Mouse (Mus musculus) liver, adult 2 months (tissue): ENCODE results near the gene Fkbp1a. TPM values are rescaled to one million over a fixed set of nuclear protein-coding genes. Genes with fewer than 3 reads are reported as not detected.

ENCODE experiments used
- DNase-seq: peaks from one replicate; pipeline ENCODE4 v3.0.0-alpha.2; 2011; ENCODE audit warnings: low read depth, low spot score; ENCODE audit errors: extremely low read depth
- H3K27ac ChIP-seq: fragments of 200-500 bp; replicated peaks from 2 replicates; pipeline ENCODE4 v1.5.1; 2012; ENCODE audit warnings: low read depth, mild to moderate bottlenecking, control low read depth, inconsistent platforms, low read length; ENCODE audit not compliant: insufficient read depth
- H3K27me3 ChIP-seq: fragments of 200-500 bp; 2 replicates; pipeline ENCODE4 v1.6.1; 2012; ENCODE audit warnings: mild to moderate bottlenecking, moderate library complexity, low read length, inconsistent platforms; ENCODE audit not compliant: control insufficient read depth, insufficient read depth
- H3K36me3 ChIP-seq: fragments of 200-500 bp; 2 replicates; pipeline ENCODE4 v1.6.1; 2012; ENCODE audit warnings: low read length, inconsistent platforms; ENCODE audit not compliant: control insufficient read depth, insufficient read depth
- H3K4me1 ChIP-seq: fragments of 200-500 bp; 2 replicates; pipeline ENCODE4 v1.6.1; 2011; ENCODE audit warnings: low read length; ENCODE audit not compliant: control insufficient read depth, insufficient read depth
- H3K4me3 ChIP-seq: fragments of 200-500 bp; 2 replicates; pipeline ENCODE4 v1.5.1; 2011; ENCODE audit warnings: low read depth, mild to moderate bottlenecking, control low read depth, low read length, moderate library complexity; ENCODE audit not compliant: insufficient read depth
- H3K79me2 ChIP-seq: fragments of 200-500 bp; 2 replicates; pipeline ENCODE4 v1.6.1; 2012; ENCODE audit warnings: inconsistent platforms, mild to moderate bottlenecking, low read length, moderate library complexity; ENCODE audit not compliant: control insufficient read depth, insufficient read depth
- H3K9ac ChIP-seq: fragments of 200-500 bp; 2 replicates; pipeline ENCODE4 v1.6.1; 2012; ENCODE audit warnings: low read depth, mild to moderate bottlenecking, control low read depth, inconsistent platforms, low read length
- CTCF ChIP-seq: fragments of 200-500 bp; IDR thresholded peaks from 2 replicates; pipeline ENCODE4 v1.5.1; 2011; ENCODE audit warnings: low read depth, low read length, control low read depth
- POLR2A ChIP-seq: fragments of 200-500 bp; IDR thresholded peaks from 2 replicates; pipeline ENCODE4 v1.6.1; 2011; ENCODE audit warnings: low read length, control low read depth; ENCODE audit not compliant: insufficient read depth; ENCODE audit errors: extremely low read depth
- WGBS: fragments of 180-500 bp; shearing (Covaris S2); methylation state at CpG from one replicate; pipeline ENCODE4 v1.1.7; 2018; 5-methylcytosine and 5-hydroxymethylcytosine counted together
- polyA plus RNA-seq: library from polyadenylated mRNA; depleted of rRNA; stranded (reverse); fragments of >200 nt; gene quantifications from 2 replicates; pipeline ENCODE4 v1.2.3, GENCODE M21; 2012
- total RNA-seq: library from RNA; depleted of rRNA; stranded (reverse); fragments of >200 nt; gene quantifications from 2 replicates; pipeline ENCODE4 v1.2.3, GENCODE M21; 2014

Fkbp1a gene
- total and polyA plus RNA-seq, 2 experiments: 14.2 to 25.9 TPM

DNA sequence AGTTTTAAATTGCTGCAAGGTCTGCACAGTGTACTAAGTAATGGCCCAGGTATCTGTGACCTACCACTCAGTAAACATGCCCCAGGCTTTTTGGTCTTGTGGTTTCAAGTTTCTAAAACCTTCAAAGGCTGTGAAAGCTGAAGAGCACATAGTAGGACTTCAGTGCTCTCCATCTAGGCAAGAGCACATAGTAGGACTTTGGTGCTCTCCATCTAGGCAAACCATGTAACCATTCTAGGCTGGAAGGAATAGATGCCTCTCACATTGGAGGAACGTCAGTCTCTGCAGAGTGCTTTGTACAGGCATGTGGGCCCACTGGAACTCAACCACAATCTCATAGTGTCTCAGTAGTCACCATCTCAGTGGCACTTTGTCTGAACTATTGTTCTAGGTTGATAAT lies 21.7 kb downstream of the Fkbp1a start:
- TF ChIP-seq POLR2A (no peak), CTCF (no peak)
- Histone ChIP-seq H3K9ac (no peak overlapping the region), H3K79me2 (no peaks in the 10 kb centered on the region), H3K4me3 (no peak overlapping the region), H3K27ac (no peak overlapping the region), H3K4me1 (peaks cover 6% of the 10 kb centered on the region), H3K36me3 (peaks cover 15% of the 10 kb centered on the region), H3K27me3 (no peaks in the 10 kb centered on the region)
- DNase-seq: no peak
- WGBS: 97% methylated on average over 1 of the region's 1 CpGs

GRCm38 (mm10) chr2:151564986-151565385 lies 22.7 kb downstream of the Fkbp1a start:
- TF ChIP-seq POLR2A: no peak
- TF ChIP-seq CTCF: no peak
- Histone ChIP-seq H3K9ac (no peak overlapping the region), H3K4me1 (peaks cover 6% of the 10 kb centered on the region), H3K27ac (no peak overlapping the region), H3K27me3 (no peaks in the 10 kb centered on the region), H3K79me2 (no peaks in the 10 kb centered on the region), H3K4me3 (no peak overlapping the region), H3K36me3 (peaks cover 7% of the 10 kb centered on the region)
- DNase-seq: no peak
- WGBS: 51% methylated on average over 3 of the region's 3 CpGs

- TF ChIP-seq POLR2A: no peak
- no peak for TF ChIP-seq CTCF
- Histone ChIP-seq H3K79me2 (no peaks in the 10 kb centered on the region), H3K4me3 (no peak overlapping the region), H3K9ac (no peak overlapping the region), H3K27ac (no peak overlapping the region), H3K36me3 (0 out of 2 replicates have a peak, but pooled peaks cover 2% of the 10 kb centered on the region), H3K27me3 (no peaks in the 10 kb centered on the region), H3K4me1 (peaks cover 6% of the 10 kb centered on the region)
- 88% methylated on average over 6 of the region's 6 CpGs for WGBS
- no peak for DNase-seq
Observed at GRCm38 (mm10) chr2:151566856-151567255, 24.6 kb downstream of the Fkbp1a start.

- Histone ChIP-seq H3K4me1 (peaks cover 2% of the 10 kb centered on the region; the same call in 1 of the 2 replicates), H3K4me3 (no peak overlapping the region), H3K27me3 (no peaks in the 10 kb centered on the region), H3K36me3 (0 out of 2 replicates have a peak, but pooled peaks cover 2% of the 10 kb centered on the region), H3K79me2 (no peaks in the 10 kb centered on the region), H3K27ac (no peak overlapping the region), H3K9ac (no peak overlapping the region)
- TF ChIP-seq CTCF (no peak), POLR2A (no peak)
- no peak for DNase-seq
- 84% methylated on average over 2 of the region's 2 CpGs for WGBS
Observed at GRCm38 (mm10) chr2:151569452-151569851, 27.2 kb downstream of the Fkbp1a start.

DNA sequence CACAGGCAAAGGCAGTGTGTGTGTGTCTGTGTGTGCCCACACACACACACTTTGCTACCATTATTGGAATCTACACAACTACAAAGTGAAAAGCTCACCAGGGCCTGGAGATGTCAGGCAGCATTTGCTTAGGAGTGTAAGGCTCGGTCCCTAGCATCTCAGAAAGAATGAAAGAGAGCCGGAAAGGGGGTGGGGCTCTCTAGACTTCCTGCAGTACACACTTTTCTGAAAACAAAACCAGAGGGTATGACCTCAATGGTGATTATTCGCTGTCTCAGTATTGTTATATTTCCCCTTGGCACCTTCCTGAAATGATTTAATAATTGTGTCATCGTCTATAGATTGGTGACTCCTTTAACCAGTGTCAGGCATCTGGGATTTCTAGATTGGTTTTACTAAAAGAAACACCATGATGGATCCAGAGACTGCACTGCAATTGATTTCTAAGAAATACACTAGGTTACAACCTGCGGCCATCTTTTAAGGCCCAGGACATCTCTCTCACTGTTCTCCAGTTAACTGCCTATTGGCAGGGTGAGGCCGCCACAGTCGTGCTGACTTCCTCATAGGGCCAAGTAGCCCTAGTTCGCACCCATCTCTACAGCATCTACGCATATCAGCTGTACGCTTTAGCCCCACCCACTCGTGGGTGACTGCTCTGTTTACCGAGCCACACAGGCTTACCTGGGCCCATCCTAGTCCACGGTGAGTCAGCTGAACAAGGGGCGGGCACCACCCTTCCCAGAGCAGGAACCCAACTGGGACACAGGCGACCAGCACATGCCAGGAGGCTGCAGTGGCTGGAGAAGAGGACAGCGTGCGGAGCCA lies 29.8 kb downstream of the Fkbp1a start, which contains the start of gene Sdcbp2:
Gene Sdcbp2, plus strand, starts transcription at position 750 of the 828 bp plus-strand sequence.
- no peak within 1 kb of the TSS; the same call in 1 of the 2 replicates for H3K9ac ChIP-seq
- no peak within 1 kb of the TSS for H3K27ac ChIP-seq
- no peaks in the 10 kb centered on the region for H3K79me2 ChIP-seq
- TF ChIP-seq POLR2A (no peak), CTCF (no peak)
- no peaks in the 10 kb centered on the region for H3K36me3 ChIP-seq
- no peak within 1 kb of the TSS for H3K4me3 ChIP-seq
- WGBS: 69% methylated on average over 17 of the region's 17 CpGs
- no peak for DNase-seq
- H3K27me3 ChIP-seq: no peaks in the 10 kb centered on the region
- H3K4me1 ChIP-seq: peaks cover 8% of the 10 kb centered on the region

DNA sequence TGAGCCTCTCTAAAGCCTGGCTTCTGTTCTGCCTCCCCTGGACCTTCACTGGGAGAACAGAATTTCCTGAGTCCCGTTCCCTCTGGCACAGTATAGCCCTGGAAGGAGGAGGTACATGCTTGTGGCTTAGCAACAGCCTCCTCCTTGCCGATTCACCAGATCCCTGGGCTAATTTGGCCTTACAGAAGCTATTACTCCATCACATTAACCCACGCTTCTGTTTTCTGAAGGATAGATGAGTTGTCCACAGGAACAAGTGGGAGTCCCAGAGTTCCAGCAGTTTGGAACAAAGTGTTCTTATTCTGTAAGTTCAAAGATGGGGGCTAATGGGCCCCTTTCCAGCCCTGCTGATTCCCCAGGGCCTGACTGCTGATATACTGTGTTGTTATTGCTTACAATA lies 31.4 kb downstream of the Fkbp1a start:
- DNase-seq: no peak
- no peak overlapping the region for H3K9ac ChIP-seq
- no peaks in the 10 kb centered on the region for H3K27me3 ChIP-seq
- H3K36me3 ChIP-seq: no peaks in the 10 kb centered on the region
- TF ChIP-seq POLR2A: no peak
- TF ChIP-seq CTCF: no peak
- H3K4me3 ChIP-seq: no peak overlapping the region
- H3K79me2 ChIP-seq: no peaks in the 10 kb centered on the region
- 80% methylated on average over 3 of the region's 3 CpGs for WGBS
- H3K27ac ChIP-seq: no peak overlapping the region
- peaks cover 8% of the 10 kb centered on the region for H3K4me1 ChIP-seq
